Mouse (Mus musculus): ENCODE results near the gene Pycr2. TPM values are rescaled to one million over a fixed set of nuclear protein-coding genes. Genes with fewer than 3 reads are reported as not detected.

Pycr2 gene
- total and polyA plus RNA-seq, 3 experiments, result 22.7 to 122 (median 23.2) TPM

- Histone ChIP-seq H3K4me1 (ENCODE audit: insufficient read depth, low read depth, low read length) (peaks cover 38% of the 10 kb centered on the region), H3K9me3 (replicated peaks) (no peaks in the 10 kb centered on the region; the same call in 1 of the 2 replicates), H3K4me3 (ENCODE audit: low read depth, low read length) (no peak overlapping the region), H3K36me3 (replicated peaks) (no peaks in the 10 kb centered on the region), H3K27me3 (ENCODE audit: insufficient read depth, low read length) (peaks cover 39% of the 10 kb centered on the region)
- ATAC-seq (ENCODE audit: extremely low read depth, insufficient number of reproducible peaks, low FRiP score, poor library complexity, severe bottlenecking) (no peak; the same call in 1 of the 2 replicates), DNase-seq (ENCODE audit: low spot score) (no peak)
- TF ChIP-seq CTCF (IDR thresholded peaks at IDR 0.05; ENCODE audit: low read depth, low read length), result peak; percentile 81
- TF ChIP-seq GATA1 (IDR thresholded peaks at IDR 0.05; ENCODE audit: borderline replicate concordance, low read length), result no peak
These were observed 15.6 kb downstream of the Pycr2 start for GRCm38 (mm10) chr1:180919686-180920085.

- TF ChIP-seq CTCF (IDR thresholded peaks at IDR 0.05; ENCODE audit: low read depth, low read length) (no peak), GATA1 (IDR thresholded peaks at IDR 0.05; ENCODE audit: borderline replicate concordance, low read length) (no peak), POLR2AphosphoS5 (IDR thresholded peaks at IDR 0.05; ENCODE audit: insufficient replicate concordance, low read depth, low read length) (no peak), GATA2 (IDR thresholded peaks at IDR 0.05; ENCODE audit: borderline replicate concordance, low read depth, low read length) (no peak), TAL1 (conservative IDR thresholded peaks at IDR 0.05; ENCODE audit: low read depth, low read length) (no peak)
- Histone ChIP-seq H3K36me3 (replicated peaks) (no peaks in the 10 kb centered on the region), H3K4me3 (ENCODE audit: low read depth, low read length) (no peak overlapping the region; the same call in 1 of the 2 replicates), H3K9me3 (replicated peaks) (no peaks in the 10 kb centered on the region), H3K4me1 (ENCODE audit: insufficient read depth, low read depth, low read length) (peaks cover 22% of the 10 kb centered on the region), H3K27me3 (ENCODE audit: insufficient read depth, low read length) (peaks cover 48% of the 10 kb centered on the region)
- ATAC-seq (ENCODE audit: extremely low read depth, insufficient number of reproducible peaks, low FRiP score, poor library complexity, severe bottlenecking) (peak; percentile 49; the same call in 1 of the 2 replicates), DNase-seq (ENCODE audit: low spot score) (peak; percentile 46)
These were observed 18.4 kb downstream of the Pycr2 start for GRCm38 (mm10) chr1:180922273-180923048.

GRCm38 (mm10) chr1:180924737-180925136, 20.6 kb downstream of the Pycr2 start:
- no peak for ATAC-seq (ENCODE audit: extremely low read depth, insufficient number of reproducible peaks, low FRiP score, poor library complexity, severe bottlenecking)
- H3K4me1 ChIP-seq (ENCODE audit: insufficient read depth, low read depth, low read length), result peaks cover 15% of the 10 kb centered on the region
- TF ChIP-seq GATA2 (IDR thresholded peaks at IDR 0.05; ENCODE audit: borderline replicate concordance, low read depth, low read length) (no peak), TAL1 (conservative IDR thresholded peaks at IDR 0.05; ENCODE audit: low read depth, low read length) (no peak), CTCF (IDR thresholded peaks at IDR 0.05; ENCODE audit: low read depth, low read length) (no peak)

GRCm38 (mm10) chr1:180926286-180926685, 22.2 kb downstream of the Pycr2 start:
- Histone ChIP-seq H3K27me3 (ENCODE audit: insufficient read depth, low read length) (peaks cover 49% of the 10 kb centered on the region), H3K9me3 (replicated peaks) (no peaks in the 10 kb centered on the region; the same call in 1 of the 2 replicates), H3K4me1 (ENCODE audit: insufficient read depth, low read depth, low read length) (peaks cover 11% of the 10 kb centered on the region), H3K4me3 (ENCODE audit: low read depth, low read length) (no peak overlapping the region), H3K36me3 (replicated peaks) (no peaks in the 10 kb centered on the region)
- TF ChIP-seq POLR2AphosphoS5 (IDR thresholded peaks at IDR 0.05; ENCODE audit: insufficient replicate concordance, low read depth, low read length) (no peak), TAL1 (conservative IDR thresholded peaks at IDR 0.05; ENCODE audit: low read depth, low read length) (no peak), GATA1 (IDR thresholded peaks at IDR 0.05; ENCODE audit: borderline replicate concordance, low read length) (no peak), CTCF (IDR thresholded peaks at IDR 0.05; ENCODE audit: low read depth, low read length) (no peak), GATA2 (IDR thresholded peaks at IDR 0.05; ENCODE audit: borderline replicate concordance, low read depth, low read length) (no peak)
- DNase-seq (ENCODE audit: low spot score), result no peak
- ATAC-seq (ENCODE audit: extremely low read depth, insufficient number of reproducible peaks, low FRiP score, poor library complexity, severe bottlenecking), result no peak

More at GRCm38 (mm10) chr1:180924737-180925136, 20.6 kb downstream of the Pycr2 start:
- no peak overlapping the region for H3K4me3 ChIP-seq (ENCODE audit: low read depth, low read length)
- no peaks in the 10 kb centered on the region for H3K36me3 ChIP-seq (replicated peaks)
- H3K9me3 ChIP-seq (replicated peaks), result no peaks in the 10 kb centered on the region
- peaks cover 52% of the 10 kb centered on the region for H3K27me3 ChIP-seq (ENCODE audit: insufficient read depth, low read length)
- DNase-seq (ENCODE audit: low spot score), result no peak

- DNase-seq (ENCODE audit: low spot score) (no peak), ATAC-seq (ENCODE audit: extremely low read depth, insufficient number of reproducible peaks, low FRiP score, poor library complexity, severe bottlenecking) (no peak)
- Histone ChIP-seq H3K36me3 (replicated peaks) (no peaks in the 10 kb centered on the region), H3K4me1 (ENCODE audit: insufficient read depth, low read depth, low read length) (no peaks in the 10 kb centered on the region), H3K4me3 (ENCODE audit: low read depth, low read length) (no peak overlapping the region), H3K9me3 (replicated peaks) (no peaks in the 10 kb centered on the region; the same call in 1 of the 2 replicates), H3K27me3 (ENCODE audit: insufficient read depth, low read length) (peaks cover 54% of the 10 kb centered on the region)
- TF ChIP-seq POLR2AphosphoS5 (IDR thresholded peaks at IDR 0.05; ENCODE audit: insufficient replicate concordance, low read depth, low read length), result no peak
- TF ChIP-seq GATA1 (IDR thresholded peaks at IDR 0.05; ENCODE audit: borderline replicate concordance, low read length), result no peak
- no peak for TF ChIP-seq CTCF (IDR thresholded peaks at IDR 0.05; ENCODE audit: low read depth, low read length)
- TF ChIP-seq GATA2 (IDR thresholded peaks at IDR 0.05; ENCODE audit: borderline replicate concordance, low read depth, low read length), result no peak
- no peak for TF ChIP-seq TAL1 (conservative IDR thresholded peaks at IDR 0.05; ENCODE audit: low read depth, low read length)
These were observed 25.5 kb downstream of the Pycr2 start for GRCm38 (mm10) chr1:180929599-180929998.

GRCm38 (mm10) chr1:180931106-180931505, 27.0 kb downstream of the Pycr2 start:
- Histone ChIP-seq H3K36me3 (replicated peaks) (no peaks in the 10 kb centered on the region), H3K9me3 (replicated peaks) (no peaks in the 10 kb centered on the region; the same call in 1 of the 2 replicates), H3K27me3 (ENCODE audit: insufficient read depth, low read length) (peaks cover 58% of the 10 kb centered on the region), H3K4me1 (ENCODE audit: insufficient read depth, low read depth, low read length) (peaks cover 4% of the 10 kb centered on the region), H3K4me3 (ENCODE audit: low read depth, low read length) (no peak overlapping the region)
- no peak for TF ChIP-seq GATA2 (IDR thresholded peaks at IDR 0.05; ENCODE audit: borderline replicate concordance, low read depth, low read length)
- TF ChIP-seq GATA1 (IDR thresholded peaks at IDR 0.05; ENCODE audit: borderline replicate concordance, low read length), result no peak
- TF ChIP-seq CTCF (IDR thresholded peaks at IDR 0.05; ENCODE audit: low read depth, low read length), result no peak
- TF ChIP-seq POLR2AphosphoS5 (IDR thresholded peaks at IDR 0.05; ENCODE audit: insufficient replicate concordance, low read depth, low read length), result no peak
- no peak for TF ChIP-seq TAL1 (conservative IDR thresholded peaks at IDR 0.05; ENCODE audit: low read depth, low read length)
- ATAC-seq (ENCODE audit: extremely low read depth, insufficient number of reproducible peaks, low FRiP score, poor library complexity, severe bottlenecking), result no peak
- DNase-seq (ENCODE audit: low spot score), result no peak

All from G1E (cell line).